Mouse (Mus musculus): ENCODE measurements at regions not wholly inside any gene's neighbourhood (a gene's known extent, or its start where the extent isn't known, plus 50 kb on each side); places are given as distances from the start of the nearest gene placed in this dataset.
A peak's percentile ranks its signal among the peaks of the same experiment; 100 is the strongest.

DNA sequence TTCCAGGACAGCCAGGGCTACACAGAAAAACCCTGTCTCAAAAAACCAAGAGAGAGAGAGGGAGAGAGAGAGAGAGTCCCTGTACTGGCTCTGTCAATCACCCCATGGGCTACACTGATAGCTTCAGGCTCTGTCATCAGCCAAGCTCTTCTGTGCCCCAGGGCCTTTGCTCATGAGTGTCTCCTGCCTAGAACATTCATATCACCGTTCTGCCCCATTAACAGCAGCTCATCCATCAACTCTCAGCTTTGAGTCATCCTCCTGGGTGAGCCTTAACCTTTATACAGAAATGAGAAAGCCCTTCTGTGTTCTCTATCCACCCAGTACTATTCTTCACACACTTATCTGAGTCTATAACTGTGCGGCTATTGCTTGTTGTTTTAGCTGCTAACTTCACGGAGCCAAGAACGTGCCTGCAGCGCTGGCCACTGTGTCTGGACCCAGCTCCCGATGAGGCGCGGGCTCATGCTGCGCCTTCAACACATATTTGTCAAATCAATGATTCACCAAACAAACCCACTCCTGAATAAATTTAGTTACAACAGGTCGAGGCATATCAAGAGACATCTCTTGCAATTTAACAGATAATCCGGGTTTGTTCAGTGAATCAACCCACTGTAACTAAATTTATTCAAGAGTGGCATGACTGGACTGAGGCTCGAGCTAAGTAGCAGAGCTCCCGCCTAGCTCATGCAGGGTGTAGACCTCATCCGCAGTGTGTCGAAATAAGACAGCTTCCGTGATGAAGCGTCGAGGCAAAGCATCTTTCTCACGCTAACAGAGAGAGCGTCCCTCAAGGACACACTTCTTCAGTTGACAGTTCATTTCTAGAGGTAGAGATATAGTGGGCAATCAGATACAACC, 152.1 kb downstream of the Katnal1 start:
- DNase-seq (ENCODE audit: low spot score in 2 of 2) = no peak

DNA sequence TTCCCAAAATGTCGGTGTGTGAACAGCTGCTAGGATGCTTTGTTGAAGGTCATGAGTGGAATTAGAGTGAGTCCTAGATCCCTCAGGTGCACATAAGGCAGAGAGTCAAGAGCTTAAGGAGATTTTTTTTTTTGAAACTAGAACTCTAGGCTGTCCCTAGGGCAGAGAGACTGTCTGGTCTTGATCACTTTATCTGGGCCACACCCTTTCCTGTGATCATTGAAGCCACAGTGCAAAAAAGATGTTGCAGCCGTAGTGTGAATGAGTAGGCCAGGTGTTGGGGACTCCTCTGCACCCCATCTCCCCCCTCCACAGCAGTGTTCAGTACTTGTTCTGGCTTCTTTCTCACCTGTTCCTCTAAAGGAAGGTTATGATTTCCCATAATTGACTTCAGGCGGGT, 153.9 kb downstream of the Katnal1 start:
- DNase-seq (ENCODE audit: low spot score in 2 of 2) = no peak

DNA sequence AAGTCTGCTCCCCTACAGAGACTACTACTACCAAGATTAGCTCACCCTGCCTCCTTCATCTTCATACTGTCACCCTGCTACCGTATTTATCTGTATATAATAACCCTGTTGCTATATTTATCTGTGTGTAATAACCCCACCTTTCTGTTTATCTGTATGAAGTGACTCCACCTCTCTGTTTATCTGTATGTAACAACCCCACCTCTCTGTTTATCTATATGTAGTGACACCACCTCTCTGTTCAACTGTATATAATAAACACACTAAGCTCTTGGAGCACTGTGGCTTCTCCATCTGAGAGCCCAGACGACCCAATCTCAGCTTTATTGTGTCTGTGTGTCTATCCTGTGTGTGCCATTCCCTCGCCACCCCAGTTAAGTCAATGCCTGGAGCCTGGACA, 154.7 kb downstream of the Katnal1 start:
- no peak for DNase-seq (ENCODE audit: low spot score in 2 of 2)

DNA sequence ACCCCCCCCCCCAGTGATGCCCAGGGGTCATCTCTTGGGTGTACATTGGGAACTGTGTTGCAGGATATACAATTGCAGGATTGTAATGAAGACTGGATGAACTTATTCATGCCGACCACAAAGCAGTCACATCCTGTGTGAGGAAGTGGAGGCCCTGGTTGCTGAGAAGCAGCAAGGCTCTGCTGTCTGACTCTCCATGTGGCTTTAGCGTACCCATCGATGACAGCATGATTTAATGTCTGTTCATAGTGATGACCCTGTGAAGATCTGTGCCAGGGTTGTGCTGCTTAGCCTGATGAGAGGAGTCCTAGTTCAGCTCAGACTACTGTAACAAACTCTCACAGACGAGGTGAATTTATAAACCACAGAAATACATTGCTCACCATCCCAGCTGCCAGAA, 159.7 kb downstream of the Katnal1 start:
- no peak for DNase-seq (ENCODE audit: low spot score in 2 of 2)

DNA sequence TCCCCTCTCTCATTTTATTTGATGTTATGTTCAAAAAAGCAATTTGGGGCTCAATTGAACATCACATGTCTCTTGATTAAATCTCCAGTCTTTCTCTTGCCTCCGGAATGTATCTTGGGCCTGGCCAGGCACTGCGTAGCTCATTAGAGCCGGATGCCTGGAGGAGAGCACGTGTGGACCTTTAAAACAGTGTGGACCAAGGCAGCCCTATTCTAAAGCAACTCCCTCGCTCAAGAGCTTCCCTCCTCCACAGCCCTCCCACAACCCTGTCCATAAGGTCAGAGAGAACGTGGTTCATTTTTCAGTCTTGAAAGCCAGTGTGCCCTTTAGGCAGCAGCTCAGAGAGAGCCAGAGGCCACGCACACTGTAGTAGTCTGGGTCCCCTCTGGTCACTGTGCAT, 160.8 kb downstream of the Katnal1 start:
- DNase-seq (ENCODE audit: low spot score in 2 of 2) = no peak

DNA sequence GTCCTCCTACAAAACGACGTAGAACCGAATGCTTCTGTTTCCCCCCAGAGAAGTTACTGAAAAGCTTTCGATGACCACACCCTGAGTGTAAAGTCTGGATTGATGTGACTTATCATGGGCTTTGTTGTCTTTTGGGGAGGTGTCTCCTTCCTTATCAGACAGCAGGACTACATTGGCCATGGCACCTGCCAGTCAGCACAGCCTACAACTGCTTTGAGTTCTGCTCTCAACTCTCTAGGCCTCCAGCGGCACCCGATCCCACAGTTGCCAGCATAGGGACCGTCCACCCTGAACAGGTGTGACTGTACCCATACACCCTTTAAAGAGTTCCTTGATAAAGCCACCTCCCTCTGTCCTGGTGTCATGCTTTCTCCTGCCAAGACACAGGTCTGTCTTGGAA, 163.1 kb downstream of the Katnal1 start:
- no peak for DNase-seq (ENCODE audit: low spot score in 2 of 2)

DNA sequence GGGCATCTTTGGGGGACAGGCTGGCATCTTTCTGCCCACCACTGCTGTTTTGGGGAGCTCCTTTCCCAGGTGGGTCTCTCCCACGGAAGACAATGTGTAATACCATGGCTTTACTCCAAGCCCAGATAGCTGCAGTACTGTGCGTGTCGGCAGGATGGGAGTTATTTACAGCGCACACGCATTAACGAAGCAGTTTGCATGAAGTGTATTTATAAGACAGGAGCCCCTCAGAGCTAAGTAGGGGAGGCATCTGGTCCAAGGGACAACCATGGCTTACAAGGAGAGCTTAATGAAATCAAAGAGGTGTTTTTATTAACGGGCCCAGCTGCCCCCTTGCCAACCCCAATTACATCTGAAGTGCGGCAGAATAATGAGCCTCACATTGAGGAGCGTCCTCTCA, 169.0 kb downstream of the Katnal1 start:
- no peak for DNase-seq (ENCODE audit: low spot score in 2 of 2)

DNA sequence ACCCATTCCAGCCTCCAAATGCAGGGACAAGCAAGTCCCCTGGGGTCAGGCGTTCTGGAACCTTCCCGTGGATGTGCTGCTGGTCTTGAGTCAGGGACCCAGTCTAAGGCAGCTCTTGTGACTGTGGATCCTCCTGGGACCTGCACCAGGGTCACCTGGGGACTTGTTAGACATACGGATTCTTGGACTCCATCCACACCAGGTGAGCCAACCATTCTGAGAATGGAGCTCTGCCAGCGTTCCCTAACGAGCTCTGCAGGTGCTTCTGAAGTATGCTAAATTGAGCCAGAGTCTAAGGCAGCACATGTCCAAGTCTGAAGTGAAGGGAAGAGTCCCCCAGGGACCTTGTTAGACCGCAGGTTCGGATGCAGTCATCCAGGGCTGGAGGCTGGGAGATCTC, 170.3 kb downstream of the Katnal1 start:
- no peak for DNase-seq (ENCODE audit: low spot score in 2 of 2)

DNA sequence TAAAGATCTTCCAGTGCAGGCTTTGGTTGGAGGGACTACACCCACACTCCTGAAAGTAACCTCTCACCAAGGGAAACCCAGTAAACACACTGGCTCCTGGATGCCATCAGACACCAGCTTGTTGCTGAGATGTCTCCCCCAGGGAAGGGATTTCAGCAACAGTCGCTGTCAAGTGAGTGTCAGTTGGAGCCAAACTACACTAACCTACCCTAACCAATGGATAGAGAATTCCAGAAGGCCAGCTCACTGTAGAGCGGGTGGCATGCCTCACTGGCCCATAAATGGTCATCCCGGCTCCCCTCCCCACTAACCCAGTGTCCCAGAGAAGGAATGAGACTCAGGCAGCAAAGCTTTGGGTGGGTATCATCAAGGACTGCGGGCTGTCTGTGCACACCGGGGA, 171.4 kb downstream of the Katnal1 start:
- no peak for DNase-seq (ENCODE audit: low spot score in 2 of 2)

DNA sequence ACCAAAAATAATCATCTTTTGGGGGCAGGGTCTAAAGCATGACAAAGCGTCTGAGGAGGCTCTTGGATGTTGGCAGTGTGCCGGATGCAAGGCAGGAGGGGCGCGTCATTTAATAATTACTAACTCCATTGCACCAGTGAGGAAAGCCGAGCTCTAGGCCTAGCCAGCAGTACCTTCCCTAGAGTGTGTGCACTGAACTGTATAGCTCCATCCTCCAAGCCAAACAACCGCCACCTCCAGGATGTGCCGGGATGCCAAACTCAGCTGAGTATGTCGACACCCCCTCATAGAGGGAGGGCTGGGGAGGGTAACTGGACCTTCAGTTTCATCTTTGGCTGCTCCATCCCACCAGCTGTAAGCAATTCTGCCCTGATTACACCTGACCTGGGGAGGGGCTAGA, 171.9 kb downstream of the Katnal1 start:
- DNase-seq (ENCODE audit: low spot score in 2 of 2) = no peak

DNA sequence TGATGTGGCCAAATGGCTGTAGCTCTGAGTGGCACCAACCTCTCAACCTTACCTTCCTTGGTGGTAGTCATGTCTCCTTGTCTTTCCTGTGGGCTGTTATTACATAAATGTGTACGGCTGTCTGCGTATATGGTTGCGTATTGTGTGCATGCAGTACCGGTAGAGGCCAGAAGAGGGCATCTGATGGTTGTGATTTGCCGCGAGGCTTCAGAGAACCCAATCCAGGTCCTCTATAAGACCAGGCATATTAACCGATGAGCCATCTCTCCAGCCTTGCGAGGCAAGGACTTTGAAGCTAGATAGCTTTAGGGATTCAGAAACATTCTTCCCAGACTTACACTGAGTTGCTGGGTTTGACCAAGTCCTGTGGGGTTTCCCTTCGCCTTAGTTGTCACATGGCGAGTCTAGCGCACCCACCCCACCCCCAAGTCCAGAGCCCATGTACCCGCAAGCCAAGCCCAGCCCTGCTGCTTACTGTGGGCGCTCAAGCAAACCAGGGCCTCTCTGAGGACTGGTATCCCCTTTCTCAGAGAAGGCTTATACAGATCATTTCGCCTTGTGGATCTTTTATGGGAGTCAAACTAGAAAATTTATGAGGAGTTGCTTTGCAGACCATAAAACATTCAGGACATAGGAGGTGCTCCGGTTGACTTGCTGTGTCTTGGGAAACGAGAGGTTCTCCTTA, 172.7 kb downstream of the Katnal1 start:
- DNase-seq (ENCODE audit: low spot score in 2 of 2) = no peak

DNA sequence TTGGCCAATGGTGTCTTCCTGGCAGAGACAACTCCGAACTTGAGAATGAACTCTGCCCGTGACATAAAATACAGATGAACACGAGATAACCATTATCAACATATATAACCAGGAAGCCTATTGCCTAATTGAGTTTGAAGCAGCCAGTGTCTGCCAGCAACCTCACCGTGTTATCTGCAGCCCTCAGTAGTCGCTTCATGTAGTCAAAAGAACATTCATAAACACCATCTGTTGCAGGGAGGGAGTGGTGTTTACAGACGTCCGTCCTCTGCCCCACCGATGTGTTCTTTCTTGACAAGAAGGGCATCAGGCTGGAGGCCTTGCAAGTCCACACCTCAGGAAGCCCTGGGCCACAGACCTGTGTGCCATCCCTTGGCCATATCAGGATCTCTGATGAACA, 173.3 kb downstream of the Katnal1 start:
- DNase-seq (ENCODE audit: low spot score in 2 of 2) = no peak

DNA sequence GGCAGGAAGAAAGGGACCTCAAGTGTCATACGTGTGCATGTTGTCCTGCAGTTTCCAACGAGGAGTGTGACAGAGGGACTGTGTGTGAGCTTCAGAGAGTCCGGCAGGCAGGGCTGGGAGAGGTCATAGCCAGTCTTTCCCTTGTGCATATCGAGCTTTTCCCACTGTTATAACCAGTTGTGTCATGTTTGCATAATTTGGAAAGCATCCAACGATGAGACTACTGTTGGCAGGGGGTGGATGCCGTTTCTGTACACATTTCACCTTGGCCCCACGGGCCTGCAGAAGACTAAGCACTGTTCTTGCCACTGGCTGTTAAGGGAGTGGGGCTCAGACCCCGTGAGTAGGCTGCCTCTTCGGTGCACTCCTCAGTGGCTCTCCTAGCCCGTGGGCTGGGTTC, 174.2 kb downstream of the Katnal1 start:
- no peak for DNase-seq (ENCODE audit: low spot score in 2 of 2)

DNA sequence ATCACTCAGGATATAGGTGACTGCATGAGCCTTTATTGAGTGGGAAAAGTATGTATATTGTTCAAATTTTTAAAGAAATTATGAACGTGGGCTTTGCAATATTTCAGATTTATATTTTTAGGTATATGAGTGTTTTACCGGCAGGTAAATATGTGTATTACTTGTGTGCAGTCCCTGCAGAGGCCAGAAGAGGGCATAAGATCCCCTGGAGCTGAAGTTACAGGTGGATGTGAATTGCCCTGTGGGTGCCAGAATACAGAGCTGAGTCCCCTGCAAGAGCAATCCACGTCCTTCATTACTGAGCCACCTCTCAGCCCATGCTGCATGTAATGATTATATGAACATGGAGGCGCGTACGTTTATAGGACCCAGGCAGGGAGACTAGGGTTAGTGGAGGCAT, 174.8 kb downstream of the Katnal1 start:
- DNase-seq (ENCODE audit: low spot score in 2 of 2) = no peak

DNA sequence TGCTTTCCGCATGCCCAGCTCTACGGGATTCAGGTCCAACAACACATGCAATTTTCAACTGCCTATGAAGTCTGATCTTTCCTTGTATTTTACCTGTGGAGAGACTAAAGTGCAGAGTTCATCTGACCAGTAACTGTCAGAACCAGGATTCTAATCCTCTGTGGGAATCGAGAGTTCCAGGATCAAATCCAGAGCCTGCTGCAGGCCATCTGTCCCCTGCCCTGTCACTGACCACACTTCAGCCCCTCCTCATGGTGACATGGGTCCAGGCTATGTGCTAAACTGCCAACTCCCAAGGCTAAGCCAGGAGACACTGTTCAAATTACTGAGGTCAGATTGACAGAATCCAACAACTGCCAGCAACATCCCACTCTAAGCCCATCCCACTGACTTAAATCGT, 175.7 kb downstream of the Katnal1 start:
- no peak for DNase-seq (ENCODE audit: low spot score in 2 of 2)

DNA sequence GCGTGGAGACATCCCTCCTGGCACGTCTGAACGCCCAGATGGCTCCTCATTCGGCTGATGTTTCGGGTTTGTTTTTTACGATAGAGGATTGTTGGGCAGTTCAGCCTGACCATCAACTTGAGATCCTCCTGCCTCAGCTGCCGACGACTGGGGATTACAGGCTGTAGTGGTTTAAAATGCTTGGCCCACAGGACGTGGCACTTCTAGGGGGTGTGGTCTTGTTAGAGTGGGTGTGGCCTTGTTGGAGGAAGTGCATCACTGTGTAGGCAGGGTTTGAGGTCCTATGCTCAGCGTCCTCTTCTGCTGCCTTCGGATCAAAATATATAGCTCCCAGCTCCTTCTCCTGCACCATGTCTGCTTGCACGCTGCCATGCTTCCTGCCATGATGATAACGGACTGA, 177.1 kb downstream of the Katnal1 start:
- no peak for DNase-seq (ENCODE audit: low spot score in 2 of 2)

DNA sequence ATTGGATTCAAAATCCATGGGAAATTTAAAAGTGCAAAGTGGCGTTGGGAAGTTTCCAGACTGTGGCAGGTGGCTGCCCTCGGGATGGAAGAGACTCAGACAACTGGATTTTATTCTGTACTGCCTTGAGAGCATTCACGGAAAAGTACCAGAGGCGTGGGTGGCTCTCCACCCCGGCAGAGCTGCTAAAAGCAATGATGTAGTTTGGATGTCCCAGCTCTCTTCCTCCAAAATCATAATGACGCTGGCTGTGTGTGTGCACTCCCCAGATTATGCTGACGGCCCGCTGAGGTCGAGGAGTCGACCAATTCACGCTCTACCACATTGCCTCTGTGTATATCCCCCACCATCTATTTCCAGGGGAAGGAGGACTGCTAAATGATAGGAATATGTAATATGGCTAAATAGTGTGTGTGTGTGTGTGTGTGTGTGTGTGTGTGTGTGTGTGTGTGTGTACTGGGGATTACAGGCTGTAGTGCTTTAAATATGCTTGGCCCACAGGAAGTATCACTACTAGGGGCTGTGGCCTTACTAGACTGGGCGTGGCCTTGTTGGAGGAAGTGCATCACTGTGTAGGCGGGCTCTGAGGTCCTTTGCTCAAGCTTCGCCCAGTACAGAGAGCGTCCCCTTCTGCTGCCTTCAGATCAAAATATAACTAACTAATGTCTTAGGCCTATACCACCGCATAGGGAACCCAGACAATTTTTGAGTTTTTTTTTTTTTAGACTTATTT, 179.0 kb downstream of the Katnal1 start:
- peak; percentile 29 to 36 for DNase-seq (ENCODE audit: low spot score in 2 of 2)

DNA sequence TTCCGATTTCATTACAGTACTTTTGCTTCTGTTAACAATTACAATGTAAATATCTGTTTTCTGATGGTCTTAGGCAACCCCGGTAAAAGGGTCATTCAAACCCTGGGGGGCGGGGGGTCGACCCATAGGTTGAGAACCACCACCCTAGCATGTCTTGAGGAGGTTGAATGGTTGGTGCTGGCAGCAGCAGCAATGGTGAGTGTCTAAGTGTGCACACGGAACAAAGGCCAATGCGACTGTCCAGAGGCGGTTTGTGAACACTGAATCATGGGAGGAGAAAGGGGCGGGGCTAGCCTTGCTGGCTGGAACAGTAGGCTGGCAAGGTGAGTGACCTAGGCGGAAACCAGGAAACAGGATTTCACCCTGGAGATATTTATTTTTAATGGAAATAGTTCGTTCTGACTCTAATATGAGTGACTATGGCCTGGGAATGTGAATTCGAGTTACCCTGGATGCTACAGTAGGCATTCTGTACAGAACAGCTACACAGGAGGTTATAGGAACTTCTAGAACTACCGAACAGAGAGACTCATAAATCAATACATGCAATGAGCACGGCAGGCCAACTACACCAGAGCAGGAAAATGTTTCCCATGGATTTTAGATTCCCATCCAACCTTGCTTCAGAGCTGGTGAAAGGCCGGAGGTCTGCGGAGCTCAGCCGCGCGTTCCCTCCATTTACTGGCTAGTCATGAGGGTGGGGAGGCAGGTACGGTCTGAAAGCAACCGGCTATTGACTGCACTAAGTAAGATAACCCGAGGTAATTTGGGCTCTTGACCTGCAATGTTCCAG, 181.0 kb downstream of the Katnal1 start:
- DNase-seq (ENCODE audit: low spot score in 2 of 2) = no peak

DNA sequence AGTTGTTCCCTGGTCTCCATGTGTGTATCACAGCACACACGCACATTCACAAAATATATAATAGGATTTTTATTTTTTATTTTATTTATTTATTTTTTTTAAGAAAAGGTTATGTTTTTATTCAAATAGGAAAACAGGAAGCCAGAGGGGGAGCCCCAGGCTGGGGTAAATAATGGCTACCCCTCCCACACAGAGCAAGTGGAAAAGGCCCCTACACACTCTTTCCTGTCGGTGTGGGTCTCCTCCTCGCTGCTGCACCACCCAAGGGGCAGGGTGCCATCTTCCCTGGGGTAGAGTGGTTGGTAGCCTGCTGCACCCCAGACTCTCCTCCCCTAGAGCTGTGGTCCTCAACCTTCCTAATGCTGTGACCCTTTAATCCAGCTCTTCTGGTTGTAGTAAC, 181.6 kb downstream of the Katnal1 start:
- DNase-seq (ENCODE audit: low spot score in 2 of 2) = no peak

DNA sequence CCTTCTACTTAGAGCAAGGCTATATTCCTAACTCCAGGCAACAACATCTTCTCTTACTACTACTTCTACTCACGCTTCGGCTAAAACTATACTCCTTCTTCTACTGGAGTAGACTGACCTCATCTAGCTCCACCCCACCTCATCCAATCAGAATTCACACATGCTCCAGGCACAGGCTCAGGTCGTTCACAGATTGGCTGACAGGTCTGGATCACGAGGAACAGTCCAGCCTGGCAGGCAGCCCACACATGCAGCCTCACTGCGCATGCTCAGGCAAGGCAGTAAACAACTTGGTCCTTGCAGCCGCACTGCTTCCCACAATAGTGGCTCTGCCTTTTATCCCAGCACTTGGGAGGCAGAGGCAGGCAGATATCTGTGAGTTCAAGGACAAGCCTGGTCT, 182.4 kb downstream of the Katnal1 start:
- peak in 1 of 2 experiments; percentile 11 for DNase-seq (ENCODE audit: low spot score in 2 of 2)

DNA sequence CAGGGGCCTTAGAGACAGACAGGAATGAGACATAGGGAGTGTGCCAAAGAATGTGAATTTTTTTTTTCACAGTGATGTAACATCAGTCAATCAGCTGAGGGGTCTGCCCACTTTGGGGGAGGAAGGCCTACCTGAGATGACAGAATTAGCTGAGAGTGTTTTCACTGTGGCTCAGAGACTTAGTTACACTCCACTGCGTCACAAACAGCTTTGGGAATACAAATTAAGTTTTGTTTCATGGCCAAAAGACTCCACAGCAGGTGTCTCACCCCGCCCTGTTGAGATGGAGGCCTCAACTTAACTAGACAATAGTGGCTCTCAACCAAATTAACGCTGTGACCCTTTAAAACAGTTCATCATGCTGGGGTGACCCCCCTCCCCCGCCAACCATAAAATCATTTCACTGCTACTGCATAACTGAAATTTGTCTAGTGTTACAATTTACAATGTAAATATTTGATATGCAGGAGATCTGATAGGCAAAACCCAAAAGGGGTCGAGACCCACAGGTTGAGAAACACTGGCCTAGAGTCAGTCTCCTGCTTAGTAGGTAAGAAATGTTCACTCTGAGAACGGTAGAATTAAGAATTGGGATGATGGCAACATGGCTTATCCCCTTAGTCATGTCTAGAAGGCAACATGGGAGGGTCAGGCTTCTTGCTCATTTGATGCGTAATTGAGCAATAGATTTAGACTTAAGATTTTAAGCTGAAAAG, 184.3 kb downstream of the Katnal1 start:
- no peak for DNase-seq (ENCODE audit: low spot score in 2 of 2)
